Mouse (Mus musculus) stomach, postnatal 0 days (tissue): Measurements from ENCODE around the gene Gm10717. TPM values are rescaled to one million over a fixed set of nuclear protein-coding genes. Genes with fewer than 3 reads are reported as not detected.
"Not testable (repeated sequence)": the region's sequence is repeated elsewhere in the genome, so short reads cannot be mapped to it uniquely, and the experiment has no call there.

Experiments
- ATAC-seq: fragments of 200-750 bp; cut with Nextera tagmentation; 2 replicates; pipeline ENCODE4 v1.8.0; 2017; ENCODE audit not compliant: low FRiP score, low TSS enrichment
- DNase-seq: peaks from one replicate; pipeline ENCODE4 v3.0.0-alpha.2; 2016; ENCODE audit warnings: low spot score
- H3K27ac ChIP-seq: fragments of 300-500 bp; sonication (generic); replicated peaks from 2 replicates; pipeline ENCODE4 v1.5.1; 2014; ENCODE audit warnings: mild to moderate bottlenecking, control low read depth
- H3K27me3 ChIP-seq: fragments of 300-500 bp; sonication (generic); 2 replicates; pipeline ENCODE4 v1.6.1; 2014; ENCODE audit warnings: low read length; ENCODE audit not compliant: control insufficient read depth, insufficient read depth
- H3K36me3 ChIP-seq: fragments of 300-500 bp; sonication (generic); 2 replicates; pipeline ENCODE4 v1.6.1; 2014; ENCODE audit warnings: low read length, mixed read lengths; ENCODE audit not compliant: control insufficient read depth, insufficient read depth
- H3K4me1 ChIP-seq: fragments of 300-500 bp; sonication (generic); replicated peaks from 2 replicates; pipeline ENCODE4 v1.6.1; 2014; ENCODE audit warnings: antibody characterized with exemption; ENCODE audit not compliant: control insufficient read depth, insufficient read depth
- H3K4me2 ChIP-seq: fragments of 300-500 bp; sonication (generic); replicated peaks from 2 replicates; pipeline ENCODE4 v1.6.1; 2014; ENCODE audit warnings: low read depth, mild to moderate bottlenecking, control low read depth, moderate library complexity
- H3K4me3 ChIP-seq: fragments of 300-500 bp; sonication (generic); 2 replicates; pipeline ENCODE4 v1.5.1; 2014; ENCODE audit warnings: low read depth, low read length, control low read depth
- H3K9ac ChIP-seq: fragments of 300-500 bp; sonication (generic); 2 replicates; pipeline ENCODE4 v1.6.1; 2014; ENCODE audit warnings: mild to moderate bottlenecking, low read length, control low read depth, mixed read lengths
- H3K9me3 ChIP-seq: fragments of 300-500 bp; sonication (generic); 2 replicates; pipeline ENCODE4 v1.6.1; 2016; ENCODE audit warnings: low read length; ENCODE audit not compliant: control insufficient read depth
- WGBS: fragments of 180-500 bp; shearing (Covaris S2); extraction: QIAGEN DNeasy Blood & Tissue Kit; methylation state at CpG from one replicate; pipeline ENCODE4 v1.1.7; 2014; 5-methylcytosine and 5-hydroxymethylcytosine counted together
- microRNA-seq: library from miRNA; unstranded; fragments of <30 nt; microRNA quantifications from one replicate; pipeline ENCODE4, GENCODE M21; 2016
- polyA plus RNA-seq: library from polyadenylated mRNA; unstranded; fragments of >200 nt; fragmentation: Nextera tagmentation; extraction: Ambion mirVana; gene quantifications from 2 replicates; pipeline ENCODE4 v1.2.1, GENCODE M21; 2015

Gene Gm10717
- polyA plus RNA-seq, 1 experiment from 2014 or later: 0.32 TPM

DNA sequence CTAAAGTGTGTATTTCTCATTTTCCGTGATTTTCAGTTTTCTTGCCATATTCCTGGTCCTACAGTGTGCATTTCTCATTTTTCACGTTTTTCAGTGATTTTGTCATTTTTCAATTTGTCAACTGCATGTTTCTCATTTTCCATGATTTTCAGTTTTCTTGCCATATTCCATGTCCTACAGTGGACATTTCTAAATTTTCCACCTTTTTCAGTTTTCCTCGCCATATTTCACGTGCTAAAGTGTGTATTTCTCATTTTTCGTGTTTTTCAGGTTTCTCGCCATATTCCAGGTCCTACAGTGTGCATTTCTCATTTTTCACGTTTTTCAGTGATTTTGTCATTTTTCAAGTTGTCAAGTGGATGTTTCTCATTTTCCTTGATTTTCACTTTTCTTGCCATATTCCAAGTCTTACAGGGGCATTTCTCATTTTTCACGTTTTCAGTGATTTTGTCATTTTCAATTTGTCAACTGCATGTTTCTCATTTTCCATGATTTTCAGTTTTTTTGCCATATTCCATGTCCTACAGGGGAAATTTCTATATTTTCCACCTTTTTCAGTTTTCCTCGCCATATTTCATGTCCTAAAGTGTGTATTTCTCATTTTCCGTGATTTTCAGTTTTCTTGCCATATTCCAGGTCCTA lies 5.6 kb downstream of the Gm10717 start:
- not testable (repeated sequence) for H3K27ac ChIP-seq, H3K9ac ChIP-seq, H3K9me3 ChIP-seq, H3K4me1 ChIP-seq, H3K36me3 ChIP-seq, H3K4me3 ChIP-seq, H3K27me3 ChIP-seq, H3K4me2 ChIP-seq
- DNase-seq: peak; percentile 72
- ATAC-seq: peak; percentile 43; the same call in 1 of the 2 replicates
- WGBS: 51% methylated on average over 2 of the region's 10 CpGs

DNA sequence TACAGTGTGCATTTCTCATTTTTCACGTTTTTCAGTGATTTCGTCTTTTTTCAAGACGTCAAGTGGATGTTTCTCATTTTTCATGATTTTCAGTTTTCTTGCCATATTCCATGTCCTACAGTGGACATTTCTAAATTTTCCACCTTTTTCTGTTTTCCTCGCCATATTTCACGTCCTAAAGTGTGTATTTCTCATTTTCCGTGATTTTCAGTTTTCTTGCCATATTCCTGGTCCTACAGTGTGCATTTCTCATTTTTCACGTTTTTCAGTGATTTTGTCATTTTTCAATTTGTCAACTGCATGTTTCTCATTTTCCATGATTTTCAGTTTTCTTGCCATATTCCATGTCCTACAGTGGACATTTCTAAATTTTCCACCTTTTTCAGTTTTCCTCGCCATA lies 9.1 kb downstream of the Gm10717 start, which contains the start of gene Gm17535:
Gm17535 (plus strand) TSS at position 301 of the 400 bp plus-strand sequence.
- not testable (repeated sequence) for H3K9me3 ChIP-seq, H3K27ac ChIP-seq, H3K4me3 ChIP-seq, H3K36me3 ChIP-seq, DNase-seq, H3K9ac ChIP-seq, H3K27me3 ChIP-seq, H3K4me1 ChIP-seq, H3K4me2 ChIP-seq, ATAC-seq
- no CpG with 5 or more reads among the region's 8 CpGs for WGBS

DNA sequence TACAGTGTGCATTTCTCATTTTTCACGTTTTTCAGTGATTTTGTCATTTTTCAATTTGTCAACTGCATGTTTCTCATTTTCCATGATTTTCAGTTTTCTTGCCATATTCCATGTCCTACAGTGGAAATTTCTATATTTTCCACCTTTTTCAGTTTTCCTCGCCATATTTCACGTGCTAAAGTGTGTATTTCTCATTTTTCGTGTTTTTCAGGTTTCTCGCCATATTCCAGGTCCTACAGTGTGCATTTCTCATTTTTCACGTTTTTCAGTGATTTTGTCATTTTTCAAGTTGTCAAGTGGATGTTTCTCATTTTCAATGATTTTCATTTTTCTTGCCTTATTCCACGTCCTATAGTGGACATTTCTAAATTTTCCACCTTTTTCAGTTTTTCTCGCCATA lies 11.4 kb downstream of the Gm10717 start, which contains the start of gene Gm10715:
Gm10715 (plus strand) TSS at position 301 of the 400 bp plus-strand sequence.
- ATAC-seq: not testable (repeated sequence)

DNA sequence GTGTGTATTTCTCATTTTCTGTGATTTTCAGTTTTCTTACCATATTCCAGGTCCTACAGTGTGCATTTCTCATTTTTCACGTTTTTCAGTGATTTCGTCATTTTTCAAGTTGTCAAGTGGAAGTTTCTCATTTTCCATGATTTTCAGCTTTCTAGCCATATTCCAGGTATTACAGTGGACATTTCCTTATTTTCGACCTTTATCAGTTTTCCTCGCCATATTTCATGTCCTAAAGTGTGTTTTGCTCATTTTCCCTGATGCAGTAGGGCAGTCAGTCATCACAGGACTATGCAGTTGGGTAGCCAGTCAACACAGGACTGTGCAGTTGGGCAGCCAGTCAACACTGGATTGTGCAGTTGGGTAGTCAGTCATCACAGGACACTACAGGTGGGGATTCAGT lies 12.9 kb downstream of the Gm10717 start:
- H3K4me2 ChIP-seq, H3K9ac ChIP-seq, H3K36me3 ChIP-seq, ATAC-seq, DNase-seq, H3K4me1 ChIP-seq, H3K27me3 ChIP-seq, H3K4me3 ChIP-seq, H3K9me3 ChIP-seq, H3K27ac ChIP-seq: not testable (repeated sequence)
- WGBS: 65% methylated on average over 4 of the region's 4 CpGs

More for the DNA sequence above, 11.4 kb downstream of the Gm10717 start, which contains the start of gene Gm10715:
- H3K4me3 ChIP-seq, H3K9ac ChIP-seq, H3K9me3 ChIP-seq, DNase-seq, H3K4me2 ChIP-seq, H3K4me1 ChIP-seq, H3K27ac ChIP-seq, H3K36me3 ChIP-seq, H3K27me3 ChIP-seq: not testable (repeated sequence)
- 73% methylated on average over 6 of the region's 8 CpGs for WGBS

Small RNA genes within 50 kb of the gene (microRNA-seq; reads per million reads assigned to microRNA genes)
- not detected for gene Mir101c

Other genes with a start within 250 kb of the Gm10717 start
- 2.9 TPM in 1 of 2 replicates, not detected in the other for gene Gm10722, start 24.5 kb upstream of the Gm10717 start, polyA plus RNA-seq
- 10.8 TPM in 1 of 2 replicates, not detected in the other for gene Gm11168, start 22.1 kb upstream of the Gm10717 start, polyA plus RNA-seq
- gene Gm10721, start 12.3 kb upstream of the Gm10717 start, polyA plus RNA-seq: 34.5 TPM in 1 of 2 replicates, not detected in the other
- 6.5 TPM in 1 of 2 replicates, not detected in the other for gene Gm10720, start 9.8 kb upstream of the Gm10717 start, polyA plus RNA-seq
- 20.3 TPM in 1 of 2 replicates, not detected in the other for gene Gm10719, start 8.0 kb upstream of the Gm10717 start, polyA plus RNA-seq
- gene Gm10718, start 1.9 kb upstream of the Gm10717 start, polyA plus RNA-seq: 0.93 and 80.3 TPM in 2 replicates
- gene Gm17535, start 9.2 kb downstream of the Gm10717 start, polyA plus RNA-seq: 2.1 TPM in 1 of 2 replicates, not detected in the other
- gene Gm10715, start 11.5 kb downstream of the Gm10717 start, polyA plus RNA-seq: 0.48 TPM in 1 of 2 replicates, not detected in the other